Mouse (Mus musculus) layer of hippocampus, postnatal 25 days (tissue): Measurements from ENCODE around the gene Csnk1g2. TPM values are rescaled to one million over a fixed set of nuclear protein-coding genes. Genes with fewer than 3 reads are reported as not detected.
A peak's percentile ranks its signal among the peaks of the same experiment; 100 is the strongest.

ENCODE experiments used
- DNase-seq, 2 experiments: peaks; one replicate each; pipeline ENCODE4 v3.0.0; 2022; ENCODE audit warnings: mixed read lengths in 2 of 2, low spot score in 1 of 2; ENCODE audit errors: extremely low spot score in 1 of 2
- total RNA-seq, 2 experiments: library from RNA; stranded (reverse); gene quantifications; 2 replicates each; pipeline ENCODE4 v1.2.3; 2021

Csnk1g2 gene
- total RNA-seq, 2 experiments from 2014 or later: 208 to 236 TPM

- DNase-seq: no peak
Measured at GRCm38 (mm10) chr10:80663485-80664196, 41.0 kb downstream of the Csnk1g2 start.

GRCm38 (mm10) chr10:80664197-80665015 is 41.8 kb downstream of the Csnk1g2 start:
- DNase-seq: peak in 1 of 2 experiments; percentile 29

GRCm38 (mm10) chr10:80665016-80665380 is 42.4 kb downstream of the Csnk1g2 start:
- DNase-seq: no peak

- DNase-seq: no peak
Measured at GRCm38 (mm10) chr10:80665459-80665858, 42.8 kb downstream of the Csnk1g2 start.

- DNase-seq: no peak
Measured at GRCm38 (mm10) chr10:80665981-80666733, 43.5 kb downstream of the Csnk1g2 start.

GRCm38 (mm10) chr10:80666837-80667412 is 44.3 kb downstream of the Csnk1g2 start:
- DNase-seq: no peak

- DNase-seq: no peak
Measured at GRCm38 (mm10) chr10:80668614-80669013, 46.0 kb downstream of the Csnk1g2 start.

GRCm38 (mm10) chr10:80669018-80669417 is 46.4 kb downstream of the Csnk1g2 start:
- DNase-seq: no peak

GRCm38 (mm10) chr10:80669737-80670485 is 47.3 kb downstream of the Csnk1g2 start:
- no peak for DNase-seq

GRCm38 (mm10) chr10:80670531-80670930 is 47.9 kb downstream of the Csnk1g2 start:
- no peak for DNase-seq

- DNase-seq: no peak
Measured at GRCm38 (mm10) chr10:80671251-80671650, 48.6 kb downstream of the Csnk1g2 start.

- no peak for DNase-seq
Measured at GRCm38 (mm10) chr10:80671936-80672690, 49.5 kb downstream of the Csnk1g2 start.

GRCm38 (mm10) chr10:80673690-80674089 is 51.1 kb downstream of the Csnk1g2 start:
- no peak for DNase-seq

- no peak for DNase-seq
Measured at GRCm38 (mm10) chr10:80674161-80674711, 51.6 kb downstream of the Csnk1g2 start.

- DNase-seq: no peak
Measured at GRCm38 (mm10) chr10:80674851-80675404, 52.3 kb downstream of the Csnk1g2 start.

GRCm38 (mm10) chr10:80675405-80676197 is 53.0 kb downstream of the Csnk1g2 start:
- peak in 1 of 2 experiments; percentile 26 for DNase-seq

- peak; percentile 97 to 98 for DNase-seq
Measured at GRCm38 (mm10) chr10:80676198-80676928, 53.7 kb downstream of the Csnk1g2 start.
